Mouse (Mus musculus) embryonic fibroblast, embryonic 13.5 days (primary cell): Measurements from ENCODE around the gene Tac1. TPM values are rescaled to one million over a fixed set of nuclear protein-coding genes. Genes with fewer than 3 reads are reported as not detected.
"Not testable (repeated sequence)": the region's sequence is repeated elsewhere in the genome, so short reads cannot be mapped to it uniquely, and the experiment has no call there.

Experiments
- H3K27ac ChIP-seq: 2 replicates; pipeline ENCODE4 v1.5.1; 2012; ENCODE audit warnings: low read length, control low read depth, inconsistent platforms; ENCODE audit not compliant: insufficient read depth
- H3K4me1 ChIP-seq: 2 replicates; pipeline ENCODE4 v1.6.1; 2011; ENCODE audit warnings: low read length; ENCODE audit not compliant: control insufficient read depth, insufficient read depth
- H3K4me3 ChIP-seq: 2 replicates; pipeline ENCODE4 v1.5.1; 2011; ENCODE audit warnings: mild to moderate bottlenecking, control low read depth, low read length; ENCODE audit not compliant: insufficient read depth
- CTCF ChIP-seq: IDR thresholded peaks from 2 replicates; pipeline ENCODE4 v1.5.1; 2011; ENCODE audit warnings: mild to moderate bottlenecking, control low read depth, low read length, moderate library complexity, borderline replicate concordance; ENCODE audit not compliant: insufficient read depth
- POLR2A ChIP-seq: IDR thresholded peaks from 2 replicates; pipeline ENCODE4 v1.6.1; 2011; ENCODE audit warnings: low read depth, mild to moderate bottlenecking, control low read depth, low read length, moderate library complexity
- polyA plus RNA-seq: library from polyadenylated mRNA; stranded (reverse); fragments of >200 nt; gene quantifications from 2 replicates; pipeline ENCODE4 v1.2.4, GENCODE M21; 2011; ENCODE audit warnings: low read depth; ENCODE audit not compliant: missing spikeins, insufficient read length

The Tac1 gene
- polyA plus RNA-seq, 1 experiment: 3.6 TPM

DNA sequence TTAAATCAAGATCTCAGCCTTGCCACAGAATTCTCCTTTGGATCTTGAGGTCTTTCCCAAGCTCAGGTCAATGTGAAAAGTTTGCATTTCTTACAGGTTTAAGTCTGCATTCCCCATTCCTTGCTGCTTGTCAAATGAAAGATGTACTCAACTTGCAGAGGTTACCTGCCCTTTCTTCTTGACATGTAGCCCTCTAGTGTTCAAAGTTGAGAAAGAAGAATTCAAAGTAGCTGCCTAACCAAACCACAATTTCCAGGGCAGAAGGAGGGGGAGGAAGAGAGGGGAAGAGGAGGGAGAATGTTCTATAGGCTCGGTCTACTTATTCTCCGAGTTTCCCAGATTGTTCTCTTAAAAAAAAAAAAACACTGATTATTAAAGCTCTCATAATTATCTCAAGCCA, 45.5 kb downstream of the Tac1 start:
- TF ChIP-seq CTCF (no peak), POLR2A (no peak)
- Histone ChIP-seq H3K27ac (no peak overlapping the region), H3K4me1 (peaks cover 2% of the 10 kb centered on the region; the same call in 1 of the 2 replicates), H3K4me3 (no peak overlapping the region)

DNA sequence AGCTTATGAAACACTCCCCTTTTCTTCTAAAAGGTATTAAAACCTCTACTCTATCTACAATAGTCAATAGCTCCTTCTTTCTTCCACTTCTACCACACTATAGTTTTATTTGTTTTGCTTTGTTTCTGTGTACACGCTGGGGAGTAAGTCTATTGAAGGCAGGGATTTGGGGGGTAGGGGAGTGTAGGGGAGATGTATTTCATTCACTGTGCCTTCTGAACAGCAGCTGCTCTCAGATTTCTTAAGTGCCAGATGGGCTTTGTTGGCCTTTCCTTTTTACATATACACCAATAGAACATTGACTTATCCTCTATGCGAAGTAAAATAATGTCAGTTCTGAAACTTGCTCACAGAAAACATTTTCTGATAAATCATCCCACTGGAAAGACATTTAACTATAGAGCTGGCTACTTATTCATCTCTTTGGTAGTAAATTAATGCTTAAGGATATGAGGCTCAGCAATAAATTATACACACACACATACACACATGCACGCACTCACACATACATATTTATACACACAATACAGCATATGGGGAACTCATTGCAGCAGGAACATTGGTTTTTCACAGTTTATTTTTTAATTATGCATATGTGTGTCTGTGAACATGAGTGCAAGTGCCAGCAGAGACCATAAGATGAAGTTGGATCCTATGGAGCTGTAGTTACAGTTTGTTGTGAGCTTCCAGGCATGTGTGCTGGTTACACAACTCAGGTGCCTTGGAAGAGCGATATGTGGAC, 46.8 kb downstream of the Tac1 start:
- Histone ChIP-seq H3K4me1 (peaks cover 2% of the 10 kb centered on the region; the same call in 1 of the 2 replicates), H3K4me3 (no peak overlapping the region), H3K27ac (no peak overlapping the region)
- TF ChIP-seq CTCF (no peak), POLR2A (no peak)

GRCm38 (mm10) chr6:7613676-7614075, 59.0 kb downstream of the Tac1 start:
- H3K4me1 ChIP-seq, H3K27ac ChIP-seq, H3K4me3 ChIP-seq: not testable (repeated sequence)

Other genes with a start within 250 kb of the Tac1 start
- 257 and 284 TPM in 2 replicates for gene Asns, start 138.4 kb downstream of the Tac1 start, polyA plus RNA-seq